Mouse (Mus musculus): Measurements from ENCODE around the gene Qpctl. TPM values are rescaled to one million over a fixed set of nuclear protein-coding genes. Genes with fewer than 3 reads are reported as not detected.

The Qpctl gene
- polyA plus RNA-seq, 1 experiment from 2014 or later = 13.3 TPM

- WGBS = 48% methylated on average over 16 of the region's 17 CpGs
- no peak overlapping the region for H3K27ac ChIP-seq
Observed at GRCm38 (mm10) chr7:19091913-19092312, 57.2 kb downstream of the Qpctl start.

More at GRCm38 (mm10) chr7:19091913-19092312, 57.2 kb downstream of the Qpctl start:
- ATAC-seq (replicated peaks; ENCODE audit: low FRiP score, low read depth) = no peak
- Histone ChIP-seq H3K9ac (ENCODE audit: low read depth, low read length) (peak overlapping the region; percentile 25; the same call in 1 of the 2 replicates), H3K4me1 (replicated peaks; ENCODE audit: insufficient read depth, low read length) (peaks cover 20% of the 10 kb centered on the region), H3K9me3 (replicated peaks; ENCODE audit: low read length) (no peaks in the 10 kb centered on the region), H3K4me2 (ENCODE audit: low read length) (peak overlapping the region; percentile 92), H3K36me3 (ENCODE audit: insufficient read depth, low read length) (peaks cover 10% of the 10 kb centered on the region; the same call in 1 of the 2 replicates), H3K27me3 (ENCODE audit: insufficient read depth, low read length) (no peaks in the 10 kb centered on the region), H3K4me3 (replicated peaks; ENCODE audit: low read depth, low read length) (no peak overlapping the region)
- no peak for DNase-seq (ENCODE audit: low spot score)
- TF ChIP-seq CTCF (IDR thresholded peaks at IDR 0.05; ENCODE audit: low read depth) = no peak

MicroRNAs encoded within 50 kb of the gene (microRNA counts, 519-probe panel; counts per million panel counts)
- microRNA mmu-miR-330 = 330 counts per million, percentile 68 among the panel's probes with 10 or more counts

Small RNA genes lying within 50 kb of the gene (microRNA-seq; reads per million reads assigned to microRNA genes)
- 192 reads per million, percentile 59 among the genes with 10 or more reads in this experiment for gene Mir330

Other genes starting within 250 kb of the Qpctl start
- 22.4 and 26.3 TPM in 2 replicates for gene Ccdc61, start 238.9 kb downstream of the Qpctl start, polyA plus RNA-seq (2015; fragmentation: Nextera tagmentation; extraction: Ambion mirVana)
- 0.55 and 0.58 TPM in 2 replicates for gene Nova2, start 223.4 kb downstream of the Qpctl start, polyA plus RNA-seq (2015; fragmentation: Nextera tagmentation; extraction: Ambion mirVana)
- gene Nanos2, start 161.9 kb downstream of the Qpctl start, polyA plus RNA-seq (2015; fragmentation: Nextera tagmentation; extraction: Ambion mirVana) = 0.09 TPM in 1 of 2 replicates, not detected in the other
- 3.3 and 3.6 TPM in 2 replicates for gene Mypop, start 158.0 kb downstream of the Qpctl start, polyA plus RNA-seq (2015; fragmentation: Nextera tagmentation; extraction: Ambion mirVana)
- 15.2 and 17.3 TPM in 2 replicates for gene Irf2bp1, start 145.2 kb downstream of the Qpctl start, polyA plus RNA-seq (2015; fragmentation: Nextera tagmentation; extraction: Ambion mirVana)
- 0.53 and 0.57 TPM in 2 replicates for gene Foxa3, start 125.8 kb downstream of the Qpctl start, polyA plus RNA-seq (2015; fragmentation: Nextera tagmentation; extraction: Ambion mirVana)
- gene Sympk, start 124.9 kb downstream of the Qpctl start, polyA plus RNA-seq (2015; fragmentation: Nextera tagmentation; extraction: Ambion mirVana) = 16.6 and 17.6 TPM in 2 replicates
- gene Rsph6a, start 94.6 kb downstream of the Qpctl start, polyA plus RNA-seq (2015; fragmentation: Nextera tagmentation; extraction: Ambion mirVana) = not detected in 2 replicates
- 12.2 and 16.9 TPM in 2 replicates for gene Dmwd, start 73.1 kb downstream of the Qpctl start, polyA plus RNA-seq (2015; fragmentation: Nextera tagmentation; extraction: Ambion mirVana)
- gene Dmpk, start 65.4 kb downstream of the Qpctl start, polyA plus RNA-seq (2015; fragmentation: Nextera tagmentation; extraction: Ambion mirVana) = 9.4 and 11.6 TPM in 2 replicates
- gene Six5, start 54.7 kb downstream of the Qpctl start, polyA plus RNA-seq (2015; fragmentation: Nextera tagmentation; extraction: Ambion mirVana) = 7.6 and 7.9 TPM in 2 replicates
- gene Gm4969, start 30.9 kb downstream of the Qpctl start, polyA plus RNA-seq (2015; fragmentation: Nextera tagmentation; extraction: Ambion mirVana) = 2.0 TPM in 2 replicates
- 12.1 and 13.0 TPM in 2 replicates for gene Fbxo46, start 29.4 kb downstream of the Qpctl start, polyA plus RNA-seq (2015; fragmentation: Nextera tagmentation; extraction: Ambion mirVana)
- gene Snrpd2, start 431 bp upstream of the Qpctl start, polyA plus RNA-seq (2015; fragmentation: Nextera tagmentation; extraction: Ambion mirVana) = 119 and 127 TPM in 2 replicates
- gene Gipr, start 16.8 kb upstream of the Qpctl start, polyA plus RNA-seq (2015; fragmentation: Nextera tagmentation; extraction: Ambion mirVana) = 0.08 and 0.09 TPM in 2 replicates
- 10.6 and 13.1 TPM in 2 replicates for gene Eml2, start 27.1 kb upstream of the Qpctl start, polyA plus RNA-seq (2015; fragmentation: Nextera tagmentation; extraction: Ambion mirVana)
- 5.1 and 5.2 TPM in 2 replicates for gene Gpr4, start 63.2 kb upstream of the Qpctl start, polyA plus RNA-seq (2015; fragmentation: Nextera tagmentation; extraction: Ambion mirVana)
- 30.4 and 30.5 TPM in 2 replicates for gene Opa3, start 79.0 kb upstream of the Qpctl start, polyA plus RNA-seq (2015; fragmentation: Nextera tagmentation; extraction: Ambion mirVana)
- 89.4 and 94.4 TPM in 2 replicates for gene Vasp, start 122.5 kb upstream of the Qpctl start, polyA plus RNA-seq (2015; fragmentation: Nextera tagmentation; extraction: Ambion mirVana)
- 0.18 TPM in 1 of 2 replicates, not detected in the other for gene Ppm1n, start 130.8 kb upstream of the Qpctl start, polyA plus RNA-seq (2015; fragmentation: Nextera tagmentation; extraction: Ambion mirVana)
- 7.3 and 7.4 TPM in 2 replicates for gene Rtn2, start 133.3 kb upstream of the Qpctl start, polyA plus RNA-seq (2015; fragmentation: Nextera tagmentation; extraction: Ambion mirVana)
- gene Fosb, start 160.8 kb upstream of the Qpctl start, polyA plus RNA-seq (2015; fragmentation: Nextera tagmentation; extraction: Ambion mirVana) = 0.11 TPM in 2 replicates
- gene Ercc1, start 195.5 kb upstream of the Qpctl start, polyA plus RNA-seq (2015; fragmentation: Nextera tagmentation; extraction: Ambion mirVana) = 68.4 and 68.8 TPM in 2 replicates
- gene Cd3eap, start 210.2 kb upstream of the Qpctl start, polyA plus RNA-seq (2015; fragmentation: Nextera tagmentation; extraction: Ambion mirVana) = 16.7 and 17.7 TPM in 2 replicates
- 3.0 and 4.0 TPM in 2 replicates for gene Ppp1r13l, start 210.5 kb upstream of the Qpctl start, polyA plus RNA-seq (2015; fragmentation: Nextera tagmentation; extraction: Ambion mirVana)
- 11.0 and 11.5 TPM in 2 replicates for gene Ercc2, start 232.7 kb upstream of the Qpctl start, polyA plus RNA-seq (2015; fragmentation: Nextera tagmentation; extraction: Ambion mirVana)